Mouse (Mus musculus) lung, adult 2 months (tissue): ENCODE measurements at regions not wholly inside any gene's neighbourhood (a gene's known extent, or its start where the extent isn't known, plus 50 kb on each side); places are given as distances from the start of the nearest gene placed in this dataset.

ENCODE experiments used
- CTCF ChIP-seq: fragments of 200-500 bp; IDR thresholded peaks from 2 replicates; pipeline ENCODE4 v1.5.1; 2011; ENCODE audit warnings: mild to moderate bottlenecking, low read length, control low read depth; ENCODE audit not compliant: insufficient read depth
- POLR2A ChIP-seq: fragments of 200-500 bp; IDR thresholded peaks from 2 replicates; pipeline ENCODE4 v1.6.1; 2011; ENCODE audit warnings: low read depth, mild to moderate bottlenecking, control low read depth, low read length, borderline replicate concordance; ENCODE audit errors: extremely low read depth

- TF ChIP-seq POLR2A (no peak), CTCF (no peak)
Observed at GRCm38 (mm10) chr4:95346722-95347197, 210.5 kb upstream of the Fggy start.
